Mouse (Mus musculus): ENCODE measurements around the gene Lingo1.
A peak's percentile ranks its signal among the peaks of the same experiment; 100 is the strongest.

- TF ChIP-seq CTCF (IDR thresholded peaks at IDR 0.05; ENCODE audit: low read depth, low read length) (peak; percentile 4), EP300 (IDR thresholded peaks at IDR 0.05; ENCODE audit: insufficient read depth, low read depth, low read length) (no peak), POLR2A (IDR thresholded peaks at IDR 0.05; ENCODE audit: insufficient read depth, low read length) (no peak)
Observed at GRCm38 (mm10) chr9:56651586-56651985, 144.7 kb downstream of the Lingo1 start.
